Mouse (Mus musculus) E14TG2a.4 (cell line): ENCODE measurements at regions not wholly inside any gene's neighbourhood (a gene's known extent, or its start where the extent isn't known, plus 50 kb on each side); places are given as distances from the start of the nearest gene placed in this dataset.

ENCODE experiments used
- CTCF ChIP-seq: conservative IDR thresholded peaks from 2 replicates; pipeline ENCODE4 v1.5.1; 2014; ENCODE audit warnings: low read length
- NANOG ChIP-seq: IDR thresholded peaks from 2 replicates; pipeline ENCODE4 v1.6.1; 2014; ENCODE audit warnings: borderline replicate concordance, low read length, mixed read lengths
- POU5F1 ChIP-seq: IDR thresholded peaks from 2 replicates; pipeline ENCODE4 v1.6.1; 2014; ENCODE audit warnings: low read length, borderline replicate concordance

- TF ChIP-seq CTCF (no peak), NANOG (no peak), POU5F1 (no peak)
Observed at GRCm38 (mm10) chr5:100976736-100977135, 131.2 kb downstream of the Gpat3 start.
